Mouse (Mus musculus): ENCODE results near the gene 3100002H09Rik.

- TF ChIP-seq EP300 (IDR thresholded peaks at IDR 0.05) (no peak), CTCF (IDR thresholded peaks at IDR 0.05) (no peak)
Measured at GRCm38 (mm10) chr4:124593210-124593609, 17.4 kb downstream of the 3100002H09Rik start.

Measured in lung, postnatal 0 days (tissue).